ENCODE assay signal across 19 mouse cellular contexts in the genomic region with DNA sequence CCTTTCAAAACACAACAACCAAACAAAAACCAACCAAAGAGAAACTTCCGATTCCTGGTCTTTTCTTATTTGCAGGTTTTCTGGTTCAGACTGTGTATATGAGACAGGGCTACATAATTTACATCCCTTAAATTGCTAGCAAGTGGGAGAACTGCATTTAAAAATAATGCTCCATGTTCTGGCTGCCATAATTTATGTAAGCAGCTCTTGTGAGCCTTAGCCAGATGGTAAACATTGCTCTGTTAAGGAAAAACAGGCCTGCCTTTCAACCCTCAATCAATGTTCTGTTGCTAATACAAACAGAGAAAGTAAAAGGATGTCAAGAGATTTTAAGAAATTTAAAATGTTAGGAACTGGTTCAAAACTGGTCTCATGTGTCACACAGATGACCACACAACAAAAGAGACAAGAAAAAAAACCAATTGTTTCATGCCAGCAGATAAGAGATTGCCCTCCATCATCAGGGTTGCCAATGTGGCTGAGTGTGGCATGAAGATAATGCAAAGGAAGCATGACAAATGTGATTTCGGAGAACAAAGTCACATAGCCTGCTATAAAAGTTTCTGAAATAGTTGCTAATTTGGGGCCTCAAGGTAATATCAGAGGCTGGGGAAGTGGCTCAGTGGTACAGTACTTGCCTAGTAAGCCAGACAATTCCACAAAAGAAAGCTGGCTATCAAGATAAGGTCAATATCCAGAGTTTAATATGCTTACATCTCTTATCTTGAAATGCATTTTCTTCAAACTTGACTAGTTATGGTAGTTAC. TPM values are rescaled to one million over a fixed set of nuclear protein-coding genes. Genes with fewer than 3 reads are reported as not detected.
DNase-seq lines count a peak whose midpoint lies in the region; ATAC-seq lines count a peak whose summit lies in the region.
"Had no signal": no experiment of that assay in that cellular context is flagged by ENCODE, and none has a peak within 500 bp of the region (broad histone marks: within the 10 kb centered on the region; RNA-seq: fewer than 3 reads in every experiment).

No protein-coding gene starts in this region.

- no peak for DNase-seq in heart, postnatal 4 days
- DNase-seq in MN1 (ENCODE audit: low spot score) = peak; percentile 34
- no peak for DNase-seq in natural killer cell, adult 2 months (ENCODE audit: low spot score in 2 of 2)
- DNase-seq in retina, postnatal 1 day = no peak
- DNase-seq: adrenal gland, postnatal 10 days; cerebellum, postnatal 36 days; gastrocnemius, postnatal 36 days; kidney, postnatal 25 days; right cerebral cortex, postnatal 25 days had no signal

- H3K4me2 ChIP-seq in heart, embryonic 13.5 days = peak overlapping the region; percentile 31
- H3K4me2 ChIP-seq: midbrain, embryonic 11.5 days had no signal

- H3K4me3 ChIP-seq in heart, embryonic 13.5 days = no peak overlapping the region
- H3K4me3 ChIP-seq: limb, embryonic 10.5 days had no signal

- no peak overlapping the region for H3K27ac ChIP-seq in heart, embryonic 13.5 days (replicated peaks)
- H3K27ac ChIP-seq: limb, embryonic 10.5 days had no signal

- H3K9ac ChIP-seq in heart, embryonic 13.5 days = no peak overlapping the region

- no peaks in the 10 kb centered on the region for H3K27me3 ChIP-seq in heart, embryonic 13.5 days (replicated peaks)

- 75% methylated on average over 2 of the region's 2 CpGs for WGBS in heart, embryonic 13.5 days

- peaks cover 41% of the 10 kb centered on the region for H3K4me1 ChIP-seq in heart, embryonic 13.5 days
- H3K4me1 ChIP-seq: limb, embryonic 10.5 days had no signal

- ATAC-seq in heart, embryonic 13.5 days (ENCODE audit: extremely low read depth, insufficient number of reproducible peaks, low FRiP score, low TSS enrichment) = no peak
- ATAC-seq in granulocyte monocyte progenitor cell, adult 5-6 weeks (replicated peaks; ENCODE audit: poor library complexity, severe bottlenecking) = 0 out of 2 replicates have a peak, but pooled peaks have one; percentile 10
- peak; percentile 42 for ATAC-seq in megakaryocyte progenitor cell, adult 5-6 weeks (replicated peaks; ENCODE audit: poor library complexity)

- 0 out of 2 replicates have a peak, but pooled peaks cover 2% of the 10 kb centered on the region for H3K36me3 ChIP-seq in heart, embryonic 13.5 days

- no peaks in the 10 kb centered on the region for H3K9me3 ChIP-seq in heart, embryonic 13.5 days

RNA-seq across cellular contexts. Expression of gene Nt5c3, which starts 10.5 kb away (rescaled TPM):
- polyA plus RNA-seq in heart, embryonic 13.5 days (2015; fragmentation: Nextera tagmentation; extraction: Ambion mirVana) = 65.9 and 68.6 TPM in 2 replicates
- 10 to 100 TPM; 44.1 to 46.9 TPM for total RNA-seq in heart, postnatal 4 days (2021)
- total RNA-seq in granulocyte monocyte progenitor cell, adult 5-6 weeks (2014; fragmentation: Nextera tagmentation) = 62.8 and 82.7 TPM in 2 replicates
- 48.6 and 64.3 TPM in 2 replicates for total RNA-seq in granulocyte monocyte progenitor cell, adult 5-6 weeks (2017)
- 87.8 and 89.5 TPM in 2 replicates for total RNA-seq in megakaryocyte progenitor cell, adult 5-6 weeks (2015)
- total RNA-seq in megakaryocyte progenitor cell, adult 5-6 weeks (2017) = 51.0 and 57.2 TPM in 2 replicates

RNA-seq across cellular contexts. Expression of gene Vmn1r4, which starts 10.5 kb away (rescaled TPM):
- polyA plus RNA-seq in heart, embryonic 13.5 days (2015; fragmentation: Nextera tagmentation; extraction: Ambion mirVana) = 0.06 and 0.09 TPM in 2 replicates
- under 1 TPM in 1 of 2 experiments, not detected in 1; 0.12 TPM for total RNA-seq in heart, postnatal 4 days (2021)
- total RNA-seq in granulocyte monocyte progenitor cell, adult 5-6 weeks (2014; fragmentation: Nextera tagmentation) = 0.92 TPM in 1 of 2 replicates, not detected in the other
- total RNA-seq in granulocyte monocyte progenitor cell, adult 5-6 weeks (2017) = 0.98 and 1.6 TPM in 2 replicates
- total RNA-seq in megakaryocyte progenitor cell, adult 5-6 weeks (2015) = 0.29 and 0.37 TPM in 2 replicates
- 0.54 and 0.58 TPM in 2 replicates for total RNA-seq in megakaryocyte progenitor cell, adult 5-6 weeks (2017)

RNA-seq across cellular contexts. Expression of gene Vmn1r5, which starts 56.8 kb away (rescaled TPM):
- not detected in 2 replicates for polyA plus RNA-seq in heart, embryonic 13.5 days (2015; fragmentation: Nextera tagmentation; extraction: Ambion mirVana)
- not detected for total RNA-seq in heart, postnatal 4 days (2021)
- total RNA-seq in granulocyte monocyte progenitor cell, adult 5-6 weeks (2014; fragmentation: Nextera tagmentation) = not detected in 2 replicates
- total RNA-seq in granulocyte monocyte progenitor cell, adult 5-6 weeks (2017) = not detected in 2 replicates
- not detected in 2 replicates for total RNA-seq in megakaryocyte progenitor cell, adult 5-6 weeks (2015)
- total RNA-seq in megakaryocyte progenitor cell, adult 5-6 weeks (2017) = not detected in 2 replicates
- total RNA-seq: adrenal gland, postnatal 10 days; gastrocnemius, postnatal 36 days; layer of hippocampus, postnatal 25 days had no signal
- polyA plus RNA-seq: frontal cortex, adult 2 months; heart, postnatal 0 days; intestine, embryonic 14.5 days; limb, embryonic 10.5 days; lung, embryonic 16.5 days; midbrain, embryonic 11.5 days had no signal
